Mouse (Mus musculus): ENCODE measurements around the gene Etv5.
"Not testable (repeated sequence)": the region's sequence is repeated elsewhere in the genome, so short reads cannot be mapped to it uniquely, and the experiment has no call there.

Gene Etv5

DNA sequence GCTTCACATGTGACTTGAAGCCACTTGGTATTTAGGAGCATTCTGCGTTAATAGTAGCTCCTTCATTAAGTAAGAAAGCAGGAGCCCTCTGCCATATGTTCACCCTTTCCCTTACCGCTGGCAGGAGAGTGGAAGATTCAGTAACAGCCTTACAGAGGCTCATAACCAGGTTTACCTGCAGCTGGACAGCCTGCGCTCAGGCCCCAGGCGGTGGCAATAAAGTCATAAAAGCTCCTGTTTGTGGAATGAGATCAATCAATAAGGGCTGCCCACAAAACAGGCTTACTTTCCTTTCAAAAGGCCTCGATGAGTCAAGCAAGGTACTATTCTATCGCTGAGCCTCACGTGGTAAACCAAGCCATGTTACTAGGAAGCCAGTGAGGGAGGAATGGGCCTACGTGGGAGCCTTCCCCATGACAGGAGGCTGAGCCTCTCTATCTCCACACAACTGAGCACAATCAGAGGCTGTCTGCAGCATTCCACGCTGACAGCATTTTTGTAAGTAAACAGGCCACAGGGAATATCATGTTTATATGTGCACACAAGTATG, 49.1 kb downstream of the Etv5 start:
- no peak for DNase-seq

DNA sequence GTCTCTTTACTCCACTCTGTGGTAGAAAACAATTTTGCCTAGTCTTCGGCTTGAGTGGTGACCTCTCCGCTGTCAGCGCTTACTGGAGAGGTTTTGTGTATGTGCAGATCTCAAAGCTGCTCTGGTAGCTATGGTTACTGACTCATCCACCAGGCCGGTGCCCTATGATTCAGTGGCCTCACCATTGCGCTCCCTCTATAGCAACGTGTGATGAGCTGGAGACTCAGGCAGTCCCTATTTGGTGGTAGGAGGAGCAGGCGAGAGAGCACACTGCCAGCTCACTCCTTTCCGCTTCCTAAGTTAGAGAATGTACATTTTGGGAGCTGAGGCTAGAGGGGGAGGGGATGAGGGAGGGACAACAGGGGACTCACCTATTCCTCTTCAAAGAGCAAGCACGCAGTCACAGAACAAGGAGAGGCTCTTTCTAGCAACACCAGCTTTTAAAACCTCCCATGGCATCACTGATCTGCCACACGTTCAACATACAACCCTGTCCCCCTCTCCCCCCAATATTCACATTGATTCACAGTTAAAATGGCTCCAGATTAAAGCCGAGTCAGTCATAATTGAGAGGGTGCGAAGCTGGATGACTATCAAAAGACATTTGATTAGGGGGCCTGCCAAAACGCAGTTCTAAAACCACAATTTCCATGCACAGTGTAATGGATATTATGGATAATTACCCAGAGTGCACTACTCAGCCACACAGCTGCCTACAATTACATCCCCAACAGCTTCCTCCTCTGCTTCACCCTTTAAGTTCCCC, 50.2 kb downstream of the Etv5 start:
- DNase-seq: no peak

DNA sequence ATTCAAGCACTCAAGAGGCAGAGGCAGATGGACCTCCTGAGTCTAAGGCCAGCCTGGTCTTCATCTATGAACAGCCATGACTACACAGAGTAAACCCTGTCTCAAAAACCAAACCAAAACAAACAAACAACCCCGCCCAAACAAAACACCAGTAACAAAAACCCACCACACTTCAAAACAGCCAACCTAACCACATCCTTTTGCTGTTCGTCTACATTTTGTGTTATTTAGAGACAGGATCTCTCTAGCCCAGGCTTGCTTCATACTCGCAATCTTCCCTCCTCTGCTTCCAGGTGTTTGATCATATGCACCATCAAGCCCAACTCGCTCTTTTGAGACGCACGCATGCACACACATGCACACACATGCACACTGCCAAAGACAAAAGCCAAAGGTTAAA, 51.8 kb downstream of the Etv5 start:
- DNase-seq: no peak

DNA sequence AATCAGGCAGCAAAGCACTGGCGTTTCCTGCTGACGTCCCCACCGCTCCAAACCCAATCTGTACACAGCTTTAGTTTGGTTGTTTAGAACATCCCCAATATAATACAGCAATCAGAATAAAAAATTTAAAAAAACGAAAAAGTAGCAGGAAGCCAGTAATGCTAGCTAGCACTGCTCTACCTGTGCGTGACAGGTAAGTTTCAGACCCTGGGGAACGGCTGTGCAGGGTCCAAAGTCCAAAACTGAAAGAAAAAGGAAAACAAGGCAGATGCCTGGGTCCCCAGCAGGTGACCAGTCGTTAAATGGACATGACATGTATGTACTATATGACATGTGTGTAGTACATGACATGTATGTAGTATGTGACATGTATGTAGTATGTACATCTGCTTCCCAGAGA, 57.5 kb downstream of the Etv5 start:
- not testable (repeated sequence) for DNase-seq

DNA sequence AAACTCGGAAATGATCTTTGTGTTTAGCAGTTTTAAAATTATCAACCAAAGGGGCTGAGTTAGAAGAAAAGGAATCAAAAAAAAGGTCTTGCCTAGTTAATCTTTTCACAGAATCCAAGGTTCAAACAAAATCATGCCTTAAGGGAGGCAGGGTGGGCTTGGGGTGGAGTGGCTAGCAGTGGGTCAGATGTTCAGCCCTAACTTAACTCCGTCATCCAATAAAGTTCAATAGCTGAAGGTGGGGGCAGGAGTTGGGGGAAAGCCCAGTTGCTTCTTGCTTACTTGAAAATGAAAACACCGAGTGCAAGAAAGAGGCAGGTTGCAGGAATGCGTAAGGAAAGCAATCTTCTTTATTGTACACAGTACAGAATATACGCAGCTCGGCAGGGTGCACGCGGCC, 58.5 kb downstream of the Etv5 start:
- DNase-seq: no peak

DNA sequence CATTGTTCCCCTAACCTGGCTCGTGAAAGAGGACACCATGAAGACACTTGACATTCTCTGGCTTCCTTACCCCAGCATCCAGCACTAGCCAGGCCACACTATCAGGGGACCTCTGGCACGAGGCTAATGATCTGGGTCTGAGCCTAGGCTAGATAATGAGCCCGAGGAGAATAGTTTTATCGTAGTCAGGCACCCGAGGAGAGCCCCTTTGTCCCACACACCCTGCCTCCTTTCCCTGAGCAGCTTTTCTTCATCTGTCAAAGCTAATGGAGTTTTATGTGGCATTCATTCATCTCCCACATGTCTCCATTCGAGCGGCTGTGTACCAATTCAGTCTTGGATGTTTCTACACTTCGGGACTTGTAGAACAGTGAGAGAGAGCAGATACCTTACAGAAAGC, 59.5 kb downstream of the Etv5 start:
- no peak for DNase-seq

DNA sequence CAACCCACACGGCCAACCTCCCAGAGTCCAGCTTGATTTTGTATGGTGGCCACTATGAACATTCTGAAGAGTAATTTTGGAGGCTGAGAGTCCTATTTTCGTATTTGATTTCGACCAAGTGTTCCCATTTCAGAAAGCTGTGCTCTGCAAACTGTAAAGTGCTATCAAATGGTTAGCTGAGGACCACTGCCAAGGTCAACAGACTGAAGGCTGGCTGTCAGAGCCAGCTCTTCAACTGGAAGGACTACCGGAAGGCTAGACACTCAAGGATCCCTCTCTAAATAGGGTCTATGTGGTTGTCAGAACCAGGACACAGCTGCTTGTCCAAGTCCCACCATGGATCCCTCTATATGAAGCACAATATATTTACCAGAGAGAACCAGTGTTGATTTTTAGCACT, 60.2 kb downstream of the Etv5 start:
- DNase-seq: no peak

DNA sequence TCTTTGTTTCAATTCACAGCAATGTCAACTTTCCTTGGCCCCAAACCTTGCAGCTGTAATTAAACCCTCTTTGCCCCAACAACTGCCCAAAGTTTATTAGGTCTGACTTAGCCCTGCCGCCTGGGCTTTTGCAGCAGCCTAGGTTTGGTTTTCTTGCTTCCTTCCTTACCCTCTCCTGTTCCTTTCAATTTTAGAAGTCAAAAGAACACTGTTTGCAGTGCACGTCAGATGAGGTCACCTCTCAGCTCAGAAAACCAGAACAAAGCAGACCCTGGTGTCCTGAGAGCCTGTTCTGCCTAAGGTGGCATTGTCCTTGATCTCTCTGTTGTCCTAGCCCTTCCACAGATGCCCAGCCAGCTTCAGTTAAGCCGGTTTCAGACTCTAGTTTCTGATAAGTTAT, 61.8 kb downstream of the Etv5 start:
- DNase-seq: no peak

DNA sequence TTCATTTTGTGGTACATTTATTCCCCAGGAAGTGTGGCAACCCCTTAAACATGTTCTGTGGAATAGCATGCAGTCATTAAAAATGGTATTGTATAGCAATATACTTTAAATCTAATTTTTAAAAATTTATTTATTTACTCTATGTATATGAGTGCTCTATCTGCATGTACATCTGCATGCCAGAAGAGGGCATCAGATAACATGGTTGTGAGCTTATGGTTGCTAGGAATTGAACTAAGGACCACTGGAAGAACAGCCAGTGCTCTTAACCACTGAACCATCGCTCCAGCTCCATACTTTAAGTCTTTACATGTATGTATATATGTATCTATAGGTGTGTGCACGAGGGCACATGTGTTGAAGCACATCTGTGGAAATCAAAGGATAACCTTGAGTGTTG, 64.6 kb downstream of the Etv5 start:
- no peak for DNase-seq

DNA sequence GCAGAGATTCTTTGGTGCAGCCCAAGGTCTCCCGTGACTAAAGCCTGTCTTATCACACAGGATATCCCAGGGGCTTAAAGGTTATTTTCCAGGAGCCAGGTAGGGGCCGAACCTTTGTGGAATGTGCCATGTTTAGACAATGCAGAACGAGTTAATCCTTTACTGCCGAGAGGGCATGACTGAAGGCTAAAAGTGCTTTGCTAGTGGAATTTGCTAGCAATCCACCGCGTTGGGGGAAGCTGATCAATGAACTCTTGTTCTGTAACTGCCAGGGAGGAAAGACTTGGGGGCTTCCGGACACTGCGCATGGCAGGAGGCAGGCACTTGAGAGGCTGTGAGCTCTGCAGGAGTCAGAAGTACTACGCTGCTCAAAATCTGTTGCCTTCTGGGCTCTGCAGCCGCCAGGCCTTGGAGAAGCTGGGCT, 66.8 kb downstream of the Etv5 start:
- no peak for DNase-seq

DNA sequence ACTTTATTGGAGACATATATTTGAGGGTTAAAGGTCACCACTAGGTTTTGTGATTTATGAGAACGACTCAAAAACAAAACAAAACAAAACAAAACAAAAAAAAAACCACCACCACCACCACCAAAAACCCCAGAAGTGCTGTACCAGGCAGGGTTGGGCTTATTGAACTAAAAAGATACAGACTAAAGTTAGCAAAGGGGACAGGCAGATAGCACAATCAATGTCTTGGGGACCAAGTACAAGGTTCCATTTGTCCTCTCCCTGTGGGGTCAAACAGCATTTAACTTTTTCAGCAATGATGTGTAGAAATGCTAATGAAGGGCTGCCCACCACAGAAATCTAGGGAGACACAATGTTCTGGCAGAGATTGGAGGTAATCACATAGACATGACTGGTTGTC, 67.3 kb downstream of the Etv5 start:
- DNase-seq: no peak

DNA sequence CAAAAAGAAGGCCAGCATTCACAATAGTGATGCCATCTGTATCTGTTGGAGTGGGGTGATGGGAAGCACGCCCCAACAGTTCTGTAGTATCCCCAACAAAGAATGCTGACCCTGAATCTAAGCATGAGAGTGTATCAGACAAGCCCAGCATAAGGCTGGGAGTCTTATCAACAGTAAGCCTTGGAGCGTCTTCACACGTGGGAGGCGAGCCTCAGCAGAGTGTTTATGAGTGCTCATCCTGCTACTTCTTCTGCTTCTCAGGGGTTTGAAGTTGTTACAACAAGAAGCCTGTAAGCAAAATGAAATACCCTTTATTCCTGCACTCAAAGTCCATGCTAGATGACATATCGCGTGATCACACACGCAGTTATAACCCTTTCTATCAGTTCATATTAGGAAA, 72.4 kb downstream of the Etv5 start:
- no peak for DNase-seq

DNA sequence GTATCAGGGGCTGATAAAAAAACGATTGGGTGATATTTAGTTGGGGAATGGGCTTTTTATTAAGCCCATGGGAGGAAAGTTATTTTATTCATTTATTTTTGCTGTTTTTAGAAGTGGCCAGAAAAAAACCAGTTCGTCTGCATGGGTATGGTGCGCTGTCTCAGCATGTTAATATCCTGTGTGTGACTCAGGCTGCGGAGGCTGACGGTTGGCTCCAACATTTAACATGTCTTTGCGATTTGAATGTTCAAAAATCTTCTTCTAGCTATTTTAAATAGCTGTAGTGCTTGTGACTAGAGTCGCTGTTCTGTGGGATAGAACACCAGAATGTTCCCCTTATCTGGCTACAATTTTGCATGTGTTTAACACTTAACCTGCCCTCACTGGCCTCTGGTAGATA, 73.5 kb downstream of the Etv5 start:
- DNase-seq: peak; percentile 23

DNA sequence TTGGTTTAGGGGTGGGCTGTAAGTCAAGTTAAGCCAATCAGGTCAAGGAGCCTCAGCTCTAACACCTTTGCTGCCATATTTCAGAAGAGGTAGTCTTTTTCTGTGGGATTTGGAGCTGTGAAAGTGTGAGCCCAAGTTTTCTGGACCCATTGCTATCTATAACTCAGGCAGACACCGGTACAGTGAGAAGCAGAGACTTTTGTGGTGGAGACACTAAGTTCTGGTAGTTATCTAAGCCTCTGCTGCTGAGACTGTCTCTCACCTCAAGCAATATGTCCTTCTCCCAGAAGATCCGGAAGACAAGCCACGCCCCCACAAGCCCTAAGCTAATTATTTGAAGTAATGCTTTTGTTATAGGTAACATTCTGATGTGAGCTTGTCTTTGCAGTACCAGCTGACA, 73.9 kb downstream of the Etv5 start:
- DNase-seq: no peak

DNA sequence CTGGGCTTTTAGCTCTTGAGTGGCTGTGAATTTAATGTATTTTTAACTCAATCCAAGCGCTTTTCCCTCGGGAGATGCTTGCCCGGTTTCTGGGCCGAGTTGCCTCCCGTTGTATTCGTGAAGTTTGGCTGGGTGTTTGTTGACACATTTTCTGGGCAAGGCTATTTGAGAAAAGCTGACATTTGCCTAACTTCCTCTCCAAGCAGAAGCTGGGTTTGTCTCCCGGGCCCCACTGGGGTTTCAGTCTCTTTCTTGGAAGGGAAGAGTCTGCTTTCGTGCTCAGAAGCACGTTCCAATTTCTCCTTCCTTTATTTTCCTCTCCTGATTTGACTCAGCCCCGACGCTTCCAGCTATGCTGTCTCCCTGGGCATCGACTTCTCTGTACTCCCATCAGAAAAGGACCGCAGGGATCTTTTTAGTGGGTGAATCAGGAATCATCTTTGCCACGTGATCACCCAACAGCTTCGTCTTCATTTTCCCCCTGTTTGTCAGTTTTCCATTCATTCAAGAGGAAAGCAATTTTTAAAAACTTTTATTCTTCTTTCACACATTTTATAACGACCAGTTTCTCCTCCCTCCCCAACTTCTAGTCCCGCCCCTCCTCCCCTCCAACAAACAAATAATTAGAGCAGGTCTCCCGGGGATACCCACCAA, 80.7 kb downstream of the Etv5 start:
- peak; percentile 34 for DNase-seq

DNA sequence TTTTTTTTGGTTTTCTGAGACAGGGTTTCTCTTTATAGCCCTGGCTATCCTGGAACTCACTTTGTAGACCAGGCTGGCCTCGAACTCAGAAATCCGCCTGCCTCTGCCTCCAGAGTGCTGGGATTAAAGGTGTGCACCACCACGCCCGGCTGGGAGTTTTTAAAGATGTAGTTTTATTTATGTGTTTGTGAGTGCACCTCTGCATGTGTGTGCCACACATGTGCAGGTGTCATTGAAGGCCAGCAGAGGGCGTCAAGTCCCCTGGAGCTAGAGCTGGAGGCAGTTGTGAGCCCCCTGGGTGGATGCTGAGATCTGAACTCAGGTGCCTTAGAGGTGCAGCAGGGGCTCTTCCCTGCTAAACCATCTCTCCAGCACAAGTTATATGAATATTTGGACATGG, 85.3 kb downstream of the Etv5 start:
- DNase-seq: not testable (repeated sequence)

DNA sequence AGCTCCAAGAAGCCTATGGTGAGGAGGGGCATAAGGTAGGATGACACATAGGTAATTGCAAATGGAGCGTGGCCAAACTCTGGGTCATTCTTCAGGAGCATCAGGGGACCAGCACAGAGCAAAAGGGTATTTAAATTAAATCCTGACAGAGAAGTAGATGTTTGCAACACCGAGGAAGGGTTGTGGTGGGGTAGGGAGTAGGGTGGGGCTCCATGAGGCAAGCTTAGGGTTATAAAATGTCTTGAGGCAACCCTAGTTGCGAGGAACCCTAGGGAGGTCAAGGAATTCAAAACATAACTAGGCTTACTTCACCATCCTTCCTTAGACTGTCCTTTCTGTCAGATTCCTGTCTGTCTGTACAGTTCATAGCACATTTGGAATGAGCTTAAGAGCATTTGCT, 85.9 kb downstream of the Etv5 start:
- no peak for DNase-seq

DNA sequence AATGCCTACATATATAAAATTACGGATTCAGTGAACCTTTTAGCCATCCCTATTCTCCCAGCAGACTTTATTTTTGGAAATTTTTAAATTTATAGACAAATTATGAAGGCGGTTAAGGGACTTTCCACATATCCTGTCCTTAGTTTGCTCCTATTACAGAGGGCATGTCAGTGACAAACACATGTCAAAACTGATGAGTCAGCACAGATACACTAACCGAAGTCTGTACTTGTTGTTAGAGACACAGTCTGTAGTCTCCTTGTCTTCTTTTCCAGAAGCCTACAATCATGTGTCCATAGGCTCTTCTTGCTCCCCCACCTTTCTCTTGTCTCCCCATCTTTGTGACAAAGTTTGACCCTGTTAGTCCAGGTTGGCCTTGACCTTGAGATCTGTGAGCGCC, 88.3 kb downstream of the Etv5 start:
- DNase-seq: no peak

DNA sequence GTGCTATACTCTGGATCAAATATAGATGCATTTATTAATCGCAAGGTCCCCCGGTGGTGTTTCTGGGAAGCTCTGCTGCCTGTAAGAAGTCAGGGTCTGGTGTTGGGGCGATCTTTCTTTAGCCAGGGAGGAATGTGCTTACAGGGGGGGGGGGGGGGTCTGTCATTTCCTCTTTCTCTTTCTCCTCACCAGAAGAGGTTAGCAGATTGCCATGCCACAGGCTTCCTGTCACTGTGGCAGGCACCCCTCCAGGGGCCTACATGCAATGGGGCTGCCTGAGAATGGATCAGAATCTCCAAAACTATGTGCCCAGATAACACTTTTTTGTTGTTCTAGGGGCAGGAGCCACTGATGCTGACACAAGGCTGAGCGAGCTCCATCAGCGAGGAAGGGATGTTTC, 89.7 kb downstream of the Etv5 start:
- no peak for DNase-seq

DNA sequence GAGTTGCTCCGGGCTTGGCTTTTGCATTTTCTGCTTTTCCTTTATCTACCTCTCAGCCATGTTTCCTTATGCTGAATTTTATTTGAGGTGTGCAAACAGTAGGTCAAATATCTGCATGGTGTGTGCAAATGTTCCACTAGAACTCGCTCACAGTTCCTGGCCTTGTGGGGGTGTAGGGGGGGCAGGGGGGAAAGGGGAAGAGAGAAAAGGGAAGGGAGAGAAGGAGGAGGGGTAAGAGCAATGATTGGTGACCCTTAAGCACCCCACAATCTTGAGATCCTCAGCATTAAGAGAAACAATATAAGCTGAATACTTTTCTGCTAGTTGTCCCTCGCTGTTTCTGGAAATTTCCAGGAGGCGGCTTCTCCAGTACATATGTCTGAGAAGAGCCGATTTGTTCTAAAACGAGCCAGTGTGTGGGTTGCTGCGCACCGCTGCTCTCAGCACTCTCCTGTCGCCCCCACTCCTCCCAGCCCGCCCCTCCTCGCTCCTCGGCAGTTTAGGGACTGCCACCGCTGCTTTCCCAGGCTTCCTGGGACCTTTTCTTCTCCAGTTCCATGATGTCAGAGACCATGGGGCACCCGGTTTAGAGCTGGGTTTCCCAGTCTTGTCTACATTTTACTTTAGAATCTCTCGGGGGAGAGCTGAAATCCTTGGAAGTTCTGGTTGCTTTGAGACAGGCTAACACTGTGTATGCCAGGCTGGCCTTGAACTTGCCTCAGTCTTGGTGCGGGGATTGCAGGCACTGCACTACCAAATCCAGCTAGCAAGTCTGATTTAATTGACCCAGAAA, 90.8 kb downstream of the Etv5 start:
- peak; percentile 76 for DNase-seq

DNA sequence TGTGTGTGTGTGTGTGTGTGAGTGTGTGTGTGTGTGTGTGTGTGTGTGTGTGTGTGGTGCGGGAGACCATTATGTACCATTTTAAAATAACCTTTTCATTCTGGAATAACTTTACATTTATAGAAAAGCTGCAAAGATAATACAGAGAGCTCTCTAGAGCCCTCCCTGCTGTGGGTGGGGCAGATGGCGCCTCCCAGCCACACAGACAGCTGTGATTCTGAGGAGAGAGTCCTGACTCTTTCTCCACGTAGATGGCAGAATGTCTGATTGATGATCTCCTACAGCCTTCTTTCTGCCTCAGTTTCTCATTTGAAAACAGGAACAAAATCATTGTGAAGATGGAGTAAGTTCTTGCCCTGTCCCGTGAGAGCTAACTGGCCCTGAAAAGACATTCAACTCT, 91.5 kb downstream of the Etv5 start:
- DNase-seq: peak; percentile 38

DNA sequence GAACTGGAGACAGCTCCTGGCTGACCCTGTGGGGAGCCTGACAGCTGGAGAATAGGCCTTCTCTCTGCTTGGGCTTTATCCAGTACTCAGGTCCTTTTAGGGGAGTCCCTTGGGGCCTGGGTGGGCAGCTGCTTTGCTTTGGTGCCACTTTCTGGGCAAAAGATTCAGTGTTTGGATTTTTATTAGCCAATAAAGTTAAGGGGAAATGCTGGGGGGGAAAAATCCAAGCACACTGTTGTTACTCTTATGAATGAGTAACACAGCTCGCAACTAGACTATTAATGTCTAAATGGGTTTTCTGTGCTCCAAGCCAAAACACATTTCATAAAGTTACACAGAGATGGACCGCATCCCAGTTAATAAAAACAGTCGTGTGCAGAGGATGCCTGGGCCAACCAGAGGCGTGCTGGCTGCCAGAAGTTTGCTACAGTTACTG, 98.3 kb downstream of the Etv5 start:
- no peak for DNase-seq

DNA sequence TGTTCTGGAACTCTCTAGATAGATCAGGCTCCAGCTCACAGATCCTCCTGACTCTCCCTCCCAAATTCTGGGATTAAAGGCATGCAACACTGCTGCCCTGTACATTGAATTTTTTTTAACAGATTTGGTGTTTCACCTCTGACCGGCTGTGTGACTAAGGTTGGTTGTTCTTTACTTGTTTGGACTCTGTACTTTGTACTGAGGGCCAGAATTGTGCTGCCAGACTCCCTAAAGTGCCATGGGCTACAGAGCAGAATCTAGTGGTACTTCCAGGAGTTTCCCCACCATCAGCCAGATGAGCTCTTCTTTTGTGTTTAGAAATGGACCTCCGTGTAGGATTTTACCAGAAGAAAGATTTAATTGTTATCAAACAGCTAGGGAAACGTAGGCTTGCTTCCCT, 103.7 kb downstream of the Etv5 start:
- DNase-seq: no peak
